Mouse (Mus musculus): ENCODE measurements at regions not wholly inside any gene's neighbourhood (a gene's known extent, or its start where the extent isn't known, plus 50 kb on each side); places are given as distances from the start of the nearest gene placed in this dataset.

- peak; percentile 2 for DNase-seq
These were observed 1649.2 kb downstream of the Efnb2 start for GRCm38 (mm10) chr8:7011881-7012280.

- DNase-seq: no peak
These were observed 1669.5 kb downstream of the Efnb2 start for GRCm38 (mm10) chr8:6991516-6991915.

DNA sequence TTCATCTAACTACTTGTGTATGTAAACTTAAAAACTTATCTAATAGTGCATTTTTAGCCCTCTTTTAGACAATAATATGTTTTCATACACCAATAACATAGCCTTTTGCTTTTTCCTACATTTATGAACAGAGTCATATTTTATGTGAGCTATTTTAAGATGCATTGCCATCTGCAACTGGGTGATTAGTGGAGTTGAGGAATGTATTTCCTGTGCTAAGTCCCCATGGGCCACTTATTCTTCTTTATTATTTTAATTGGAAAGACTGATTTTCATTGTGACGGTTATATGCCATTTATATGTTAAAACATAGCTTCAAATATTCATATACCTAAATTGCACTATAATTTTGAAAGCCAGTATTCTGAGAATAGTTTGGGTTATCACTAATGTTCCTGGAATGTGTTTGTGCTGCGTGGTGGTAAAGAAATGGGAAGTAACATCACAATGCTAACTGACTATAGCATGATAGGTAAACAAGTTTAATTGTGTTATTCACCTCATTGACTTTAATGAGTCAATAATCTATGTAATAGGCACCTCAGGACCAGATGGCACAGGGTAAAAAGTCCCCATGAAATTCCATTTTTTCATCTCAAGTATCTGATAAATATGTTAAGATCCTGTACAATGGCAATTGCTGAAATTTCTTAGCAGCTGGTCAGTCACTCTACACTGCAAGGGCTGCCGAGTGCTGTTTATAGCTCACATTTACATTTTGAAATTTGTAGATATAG, 1671.5 kb downstream of the Efnb2 start:
- no peak for DNase-seq

GRCm38 (mm10) chr8:6973961-6974360, 1687.1 kb downstream of the Efnb2 start:
- DNase-seq: peak; percentile 23

DNA sequence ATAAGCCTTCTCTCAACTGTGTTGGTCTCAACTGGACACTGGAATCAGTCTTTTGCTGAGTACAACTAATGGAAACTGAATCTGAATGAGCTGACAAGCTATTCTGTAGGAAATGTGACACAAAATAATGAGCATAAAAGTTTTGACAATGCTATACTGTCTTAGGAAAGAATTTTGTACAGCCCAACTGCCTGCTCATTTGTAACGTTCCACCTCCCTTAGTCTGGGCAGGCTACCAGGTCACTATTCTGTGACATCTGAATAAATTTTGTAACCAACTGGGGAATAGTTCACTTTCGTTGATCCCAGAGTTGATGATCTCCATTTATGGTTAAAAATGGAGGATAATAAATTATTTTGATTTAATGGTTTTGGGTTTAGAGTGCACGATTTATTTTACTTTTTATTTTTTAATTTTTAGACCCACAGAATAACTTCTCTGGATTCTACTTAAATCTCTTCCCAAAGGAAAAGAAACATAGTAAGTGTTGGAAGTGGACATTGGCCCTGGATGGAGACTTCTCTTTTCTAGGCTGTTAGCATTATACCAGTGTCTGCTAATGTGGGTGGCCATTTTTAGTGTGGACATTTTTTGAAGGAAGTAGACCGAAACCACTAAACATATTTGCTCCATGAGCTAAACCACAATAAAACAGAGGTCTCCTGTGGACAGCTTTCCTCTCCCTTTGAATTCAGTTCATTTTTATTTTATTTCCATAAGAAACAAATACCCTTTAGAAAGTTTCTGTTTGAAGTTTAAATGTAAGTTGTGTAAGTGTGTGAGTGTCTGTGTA, 1697.8 kb downstream of the Efnb2 start:
- DNase-seq: no peak

GRCm38 (mm10) chr8:6958086-6958485, 1703.0 kb downstream of the Efnb2 start:
- DNase-seq: no peak

DNA sequence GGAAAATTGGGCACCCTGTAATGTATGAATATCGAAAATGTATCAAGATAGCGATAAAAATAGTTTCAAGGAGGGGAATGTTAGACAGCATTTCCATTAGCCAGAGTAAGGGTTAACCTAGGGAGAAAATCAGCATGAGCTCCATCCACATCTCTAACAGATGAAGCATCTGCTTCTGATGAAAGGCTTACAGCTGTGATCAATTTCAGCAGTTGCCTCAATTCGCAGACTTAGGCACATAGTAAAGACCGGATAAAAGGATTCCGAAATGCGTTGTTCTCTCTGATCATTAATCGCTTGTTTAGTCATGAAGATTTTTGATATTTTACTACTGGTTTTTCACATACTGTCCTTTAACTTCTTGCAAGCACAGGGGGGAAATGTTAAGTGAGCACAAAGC, 1706.8 kb downstream of the Efnb2 start:
- DNase-seq: peak; percentile 62

DNA sequence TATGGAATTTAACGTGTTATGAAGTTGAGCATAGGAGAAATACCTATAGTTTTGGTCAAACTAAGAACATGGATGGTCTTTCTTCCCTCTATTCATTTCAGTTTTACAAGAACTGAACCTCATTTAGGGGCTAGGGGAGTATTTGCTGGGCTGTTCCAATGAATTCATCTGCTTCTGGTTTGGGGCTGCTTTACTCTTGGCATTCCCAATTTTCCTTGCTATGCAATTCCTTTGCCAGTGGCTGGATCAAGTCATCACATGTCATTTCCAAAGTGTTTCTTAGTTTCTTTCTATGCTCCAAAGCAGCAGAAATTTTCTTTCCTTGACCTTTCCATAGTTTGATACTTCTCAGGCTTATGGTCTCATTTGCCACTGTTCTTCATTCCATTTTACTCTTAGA, 1738.6 kb downstream of the Efnb2 start:
- no peak for DNase-seq

DNA sequence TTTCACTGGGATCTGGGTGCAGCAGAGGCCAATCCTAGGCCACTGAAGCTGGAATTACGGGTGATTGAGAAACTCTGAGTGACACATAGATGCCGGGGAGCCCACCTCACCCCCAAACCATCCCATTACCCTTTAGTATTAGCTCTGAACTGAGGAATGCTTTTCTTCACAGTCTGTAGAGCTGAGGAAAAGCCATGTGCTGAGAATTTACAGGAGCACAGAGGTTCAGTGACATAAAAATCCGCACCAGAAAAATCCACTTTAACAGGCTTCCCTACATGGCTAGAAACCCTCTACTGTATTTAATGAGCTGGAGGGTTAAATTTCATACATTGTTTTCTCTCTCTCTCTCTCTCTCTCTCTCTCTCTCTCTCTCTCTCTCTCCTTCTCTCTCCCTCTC, 1753.4 kb downstream of the Efnb2 start:
- DNase-seq: no peak

- no peak for DNase-seq
These were observed 1769.6 kb downstream of the Efnb2 start for GRCm38 (mm10) chr8:6891456-6891855.

GRCm38 (mm10) chr8:6886779-6887402, 1774.2 kb downstream of the Efnb2 start:
- DNase-seq: no peak

GRCm38 (mm10) chr8:6884828-6885227, 1776.2 kb downstream of the Efnb2 start:
- DNase-seq: no peak

DNA sequence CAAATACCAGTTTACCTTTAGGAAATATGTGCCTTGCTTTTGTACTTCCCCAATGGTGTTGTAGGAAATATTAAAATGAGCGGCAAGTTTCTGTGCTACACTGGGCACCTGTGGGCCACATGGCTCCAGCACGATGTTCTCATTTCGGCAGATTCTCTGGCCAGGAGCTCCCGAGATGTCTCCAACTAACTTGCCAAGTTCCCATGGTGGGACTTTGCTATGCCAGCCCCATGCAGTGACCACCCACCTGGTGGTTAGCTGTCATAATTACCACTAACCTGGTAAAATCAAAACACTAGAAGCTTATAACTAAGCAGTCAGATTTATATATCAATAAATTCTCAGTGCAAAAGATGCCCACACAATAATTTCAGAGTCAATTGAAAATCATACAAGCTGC, 1777.5 kb upstream of the Slc10a2 start:
- DNase-seq: no peak

All from embryo, embryonic 11 days (tissue).